Mouse (Mus musculus): ENCODE measurements around the gene Cyp2c70.
"Not testable (repeated sequence)": the region's sequence is repeated elsewhere in the genome, so short reads cannot be mapped to it uniquely, and the experiment has no call there.

Cyp2c70 gene

GRCm38 (mm10) chr19:40187160-40187559 lies at the start of gene Cyp2c70:
TSS of gene Cyp2c70 (minus strand) at chr19:40187333.
- DNase-seq (ENCODE audit: low spot score) = no peak

- DNase-seq (ENCODE audit: low spot score) = no peak
Measured at GRCm38 (mm10) chr19:40232560-40232959, 45.4 kb upstream of the Cyp2c70 start.

- no peak for DNase-seq (ENCODE audit: low spot score)
Measured at GRCm38 (mm10) chr19:40231825-40232541, 44.9 kb upstream of the Cyp2c70 start.

GRCm38 (mm10) chr19:40231074-40231738 lies 44.1 kb upstream of the Cyp2c70 start:
- no peak for DNase-seq (ENCODE audit: low spot score)

- no peak for DNase-seq (ENCODE audit: low spot score)
Measured at GRCm38 (mm10) chr19:40226516-40227151, 39.5 kb upstream of the Cyp2c70 start.

GRCm38 (mm10) chr19:40225761-40226110 lies 38.6 kb upstream of the Cyp2c70 start:
- no peak for DNase-seq (ENCODE audit: low spot score)

GRCm38 (mm10) chr19:40225102-40225760 lies 38.1 kb upstream of the Cyp2c70 start:
- DNase-seq (ENCODE audit: low spot score) = no peak

- DNase-seq (ENCODE audit: low spot score) = not testable (repeated sequence)
Measured at GRCm38 (mm10) chr19:40222307-40222706, 35.2 kb upstream of the Cyp2c70 start.

GRCm38 (mm10) chr19:40220878-40221277 lies 33.7 kb upstream of the Cyp2c70 start:
- no peak for DNase-seq (ENCODE audit: low spot score)

- DNase-seq (ENCODE audit: low spot score) = not testable (repeated sequence)
Measured at GRCm38 (mm10) chr19:40202947-40203346, 15.8 kb upstream of the Cyp2c70 start.

GRCm38 (mm10) chr19:40190596-40190995 lies 3.5 kb upstream of the Cyp2c70 start:
- DNase-seq (ENCODE audit: low spot score) = no peak

GRCm38 (mm10) chr19:40183600-40183999 lies 3.5 kb downstream of the Cyp2c70 start:
- DNase-seq (ENCODE audit: low spot score) = no peak

- no peak for DNase-seq (ENCODE audit: low spot score)
Measured at GRCm38 (mm10) chr19:40178311-40178710, 8.8 kb downstream of the Cyp2c70 start.

GRCm38 (mm10) chr19:40168391-40168790 lies 18.7 kb downstream of the Cyp2c70 start:
- not testable (repeated sequence) for DNase-seq (ENCODE audit: low spot score)

GRCm38 (mm10) chr19:40126996-40127395 lies 60.1 kb downstream of the Cyp2c70 start:
- not testable (repeated sequence) for DNase-seq (ENCODE audit: low spot score)

GRCm38 (mm10) chr19:40125165-40125564 lies 62.0 kb downstream of the Cyp2c70 start:
- DNase-seq (ENCODE audit: low spot score) = not testable (repeated sequence)

- DNase-seq (ENCODE audit: low spot score) = not testable (repeated sequence)
Measured at GRCm38 (mm10) chr19:40119624-40120023, 67.5 kb downstream of the Cyp2c70 start.

Data from spleen, adult 12 weeks (tissue).